Mouse (Mus musculus) ES-E14 (cell line): ENCODE measurements at regions not wholly inside any gene's neighbourhood (a gene's known extent, or its start where the extent isn't known, plus 50 kb on each side); places are given as distances from the start of the nearest gene placed in this dataset.
"Not testable (repeated sequence)": the region's sequence is repeated elsewhere in the genome, so short reads cannot be mapped to it uniquely, and the experiment has no call there.

Experiments used
- HCFC1 ChIP-seq: IDR thresholded peaks from 2 replicates; pipeline ENCODE4 v1.6.1; 2012; ENCODE audit warnings: low read length, inconsistent platforms, borderline replicate concordance; ENCODE audit not compliant: insufficient read depth
- ZC3H11A ChIP-seq: IDR thresholded peaks from 2 replicates; pipeline ENCODE4 v1.6.1; 2012; ENCODE audit warnings: low read depth, mild to moderate bottlenecking, inconsistent platforms, low read length, borderline replicate concordance
- ZNF384 ChIP-seq: IDR thresholded peaks from 2 replicates; pipeline ENCODE4 v1.6.1; 2012; ENCODE audit warnings: low read depth, low read length, inconsistent platforms

DNA sequence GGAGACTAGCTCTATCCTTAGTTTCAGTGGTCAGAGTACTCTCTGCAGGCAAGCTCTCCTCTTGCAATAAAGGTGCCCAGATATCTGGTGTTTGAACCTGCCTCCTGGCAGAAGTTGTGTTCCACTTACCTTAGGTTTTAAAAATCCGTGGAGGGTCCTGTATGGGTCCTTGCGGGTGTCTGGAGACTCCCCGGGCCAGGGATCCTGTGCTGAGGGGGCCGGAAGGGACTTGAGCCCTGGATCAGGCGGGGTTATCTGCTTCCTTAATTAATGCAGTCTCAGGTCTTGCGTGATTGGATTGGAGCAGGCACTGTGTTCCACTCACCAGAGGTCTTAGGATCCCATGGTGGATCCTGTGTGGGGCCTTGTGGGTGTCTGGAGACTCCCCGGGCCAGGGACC, 103.0 kb upstream of the Speer2 start:
- TF ChIP-seq ZNF384, ZC3H11A, HCFC1: not testable (repeated sequence)
